Mouse (Mus musculus) C2C12 (cell line): ENCODE data around the gene Ramp2.

Source experiments
- CTCF ChIP-seq: IDR thresholded peaks from one replicate; pipeline ENCODE4 v1.5.1; 2011; ENCODE audit not compliant: control insufficient read depth, insufficient read depth, insufficient read length
- FOSL1 ChIP-seq: IDR thresholded peaks from one replicate; pipeline ENCODE4 v1.8.0; 2011; ENCODE audit warnings: mild to moderate bottlenecking, low read length; ENCODE audit not compliant: poor library complexity, insufficient read depth, severe bottlenecking
- MAX ChIP-seq: IDR thresholded peaks from one replicate; pipeline ENCODE4 v1.6.1; 2011; ENCODE audit warnings: mild to moderate bottlenecking, control low read depth
- MYOD1 ChIP-seq: IDR thresholded peaks from one replicate; pipeline ENCODE4 v1.6.1; 2011; ENCODE audit warnings: low read depth; ENCODE audit not compliant: control insufficient read depth, insufficient read length
- MYOG ChIP-seq: IDR thresholded peaks from one replicate; pipeline ENCODE4 v1.6.1; 2011; ENCODE audit not compliant: control insufficient read depth, insufficient read length; ENCODE audit errors: extremely low read depth
- USF1 ChIP-seq: IDR thresholded peaks from one replicate; pipeline ENCODE4 v1.6.1; 2011; ENCODE audit warnings: low read depth, mild to moderate bottlenecking, control low read depth, moderate library complexity

- TF ChIP-seq MAX: no peak
- TF ChIP-seq CTCF: no peak
- TF ChIP-seq USF1: no peak
- TF ChIP-seq MYOD1: no peak
- TF ChIP-seq FOSL1: no peak
- TF ChIP-seq MYOG: no peak
Observed at GRCm38 (mm10) chr11:101276319-101277070, 30.7 kb downstream of the Ramp2 start.
